Comparison of ENCODE assay signal across 9 mouse cellular contexts in the genomic region with DNA sequence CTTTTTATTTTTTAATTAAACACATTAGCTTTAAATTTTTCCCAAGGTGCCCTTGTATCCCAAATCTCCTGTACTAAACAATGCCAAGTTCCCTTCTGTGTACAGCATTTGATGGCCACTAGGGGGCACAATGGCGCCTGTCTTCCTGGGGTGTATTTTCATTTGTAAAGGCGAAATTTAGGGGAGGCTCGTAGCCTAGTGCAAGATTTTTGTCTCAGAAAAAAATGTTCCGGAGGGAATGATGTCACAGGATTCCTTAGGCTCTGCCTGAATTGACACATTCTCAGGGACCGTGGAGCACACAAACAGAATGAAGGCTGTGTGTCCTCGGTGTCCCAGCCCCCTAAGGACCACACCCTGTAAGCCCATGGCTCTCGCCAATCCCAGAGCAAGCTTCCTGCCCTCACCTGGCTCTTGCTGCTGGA.
DNase-seq lines count a peak whose midpoint lies in the region; ATAC-seq and TF ChIP-seq lines count a peak whose summit lies in the region.
"Had no signal": no experiment of that assay in that cellular context is flagged by ENCODE, and none has a peak within 500 bp of the region (broad histone marks: within the 10 kb centered on the region; RNA-seq: fewer than 3 reads in every experiment).

No protein-coding gene starts in this region.

- H3ac ChIP-seq in C2C12 (ENCODE audit: control insufficient read depth, insufficient read length, low read depth): no peak overlapping the region

- intact Hi-C loops in heart, adult 2 months (cut with DNase I): loop anchor here (5.0 kb wide), 1 partner anchor 122 kb away; a partner anchor contains a TSS

- no peak overlapping the region for H3K9ac ChIP-seq in heart, adult 2 months (ENCODE audit: low read depth, low read length)
- no peak overlapping the region for H3K9ac ChIP-seq in midbrain, embryonic 15.5 days
- no peak overlapping the region for H3K9ac ChIP-seq in stomach, embryonic 14.5 days (replicated peaks; ENCODE audit: low read depth, low read length)

- no peak overlapping the region for H3K27ac ChIP-seq in embryonic facial prominence, embryonic 10.5 days (replicated peaks)
- peak overlapping the region; percentile 11; the same call in 1 of the 2 replicates for H3K27ac ChIP-seq in heart, adult 2 months
- no peak overlapping the region for H3K27ac ChIP-seq in kidney, adult 2 months (ENCODE audit: insufficient read depth, low read depth, low read length)
- H3K27ac ChIP-seq in limb, embryonic 10.5 days: 0 out of 2 replicates have a peak overlapping the region, but pooled peaks have one; percentile 61
- no peak overlapping the region for H3K27ac ChIP-seq in midbrain, embryonic 15.5 days
- H3K27ac ChIP-seq in stomach, embryonic 14.5 days (ENCODE audit: low read length): no peak overlapping the region
- H3K27ac ChIP-seq: macrophage had no signal

- 0 out of 2 replicates have a peak overlapping the region, but pooled peaks have one; percentile 4 for H3K4me2 ChIP-seq in midbrain, embryonic 15.5 days
- H3K4me2 ChIP-seq in stomach, embryonic 14.5 days (replicated peaks; ENCODE audit: low read depth, low read length): no peak overlapping the region

- no peaks in the 10 kb centered on the region for H3K9me3 ChIP-seq in embryonic facial prominence, embryonic 10.5 days
- no peaks in the 10 kb centered on the region for H3K9me3 ChIP-seq in limb, embryonic 10.5 days (replicated peaks)
- no peaks in the 10 kb centered on the region for H3K9me3 ChIP-seq in midbrain, embryonic 15.5 days
- no peaks in the 10 kb centered on the region for H3K9me3 ChIP-seq in stomach, embryonic 14.5 days (ENCODE audit: control insufficient read depth, low read depth, low read length)

- H3K79me3 ChIP-seq in C2C12 (ENCODE audit: low read depth): no peaks in the 10 kb centered on the region

- no peaks in the 10 kb centered on the region for H3K27me3 ChIP-seq in C2C12 (ENCODE audit: control insufficient read depth, insufficient read depth, insufficient read length)
- H3K27me3 ChIP-seq in embryonic facial prominence, embryonic 10.5 days (replicated peaks; ENCODE audit: low read depth, poor library complexity, severe bottlenecking): no peaks in the 10 kb centered on the region
- H3K27me3 ChIP-seq in heart, adult 2 months (ENCODE audit: control insufficient read depth, insufficient read depth, low read length): no peaks in the 10 kb centered on the region
- no peaks in the 10 kb centered on the region for H3K27me3 ChIP-seq in kidney, adult 2 months (replicated peaks; ENCODE audit: control insufficient read depth, insufficient read depth, low read length)
- H3K27me3 ChIP-seq in limb, embryonic 10.5 days (ENCODE audit: low read depth, poor library complexity, severe bottlenecking): no peaks in the 10 kb centered on the region
- no peaks in the 10 kb centered on the region for H3K27me3 ChIP-seq in midbrain, embryonic 15.5 days (replicated peaks)
- no peaks in the 10 kb centered on the region for H3K27me3 ChIP-seq in stomach, embryonic 14.5 days (ENCODE audit: control insufficient read depth, insufficient read depth, low read length)

- H3K36me3 ChIP-seq in C2C12 (ENCODE audit: control insufficient read depth, insufficient read depth): no peaks in the 10 kb centered on the region
- peaks cover 18% of the 10 kb centered on the region for H3K36me3 ChIP-seq in embryonic facial prominence, embryonic 10.5 days (replicated peaks)
- H3K36me3 ChIP-seq in heart, adult 2 months (ENCODE audit: control insufficient read depth, insufficient read depth, low read length): 0 out of 2 replicates have a peak, but pooled peaks cover 2% of the 10 kb centered on the region
- no peaks in the 10 kb centered on the region for H3K36me3 ChIP-seq in kidney, adult 2 months (ENCODE audit: control insufficient read depth, insufficient read depth, low read length)
- H3K36me3 ChIP-seq in limb, embryonic 10.5 days: peaks cover 24% of the 10 kb centered on the region
- H3K36me3 ChIP-seq in midbrain, embryonic 15.5 days (replicated peaks): no peaks in the 10 kb centered on the region
- no peaks in the 10 kb centered on the region for H3K36me3 ChIP-seq in stomach, embryonic 14.5 days (ENCODE audit: control insufficient read depth, insufficient read depth, low read length)

- no peak for ATAC-seq in midbrain, embryonic 15.5 days (replicated peaks)
- peak; percentile 65; the same call in 1 of the 2 replicates for ATAC-seq in stomach, embryonic 14.5 days (ENCODE audit: insufficient number of reproducible peaks, insufficient read depth, low FRiP score, low read depth)

- TF ChIP-seq EP300 in heart, adult 2 months (IDR thresholded peaks at IDR 0.05; ENCODE audit: insufficient read depth, low read depth, low read length): 0 out of 2 replicates have a peak, but pooled peaks have one; percentile 38

- peaks cover 9% of the 10 kb centered on the region; the same call in 1 of the 2 replicates for H3K4me1 ChIP-seq in embryonic facial prominence, embryonic 10.5 days
- peaks cover 5% of the 10 kb centered on the region for H3K4me1 ChIP-seq in heart, adult 2 months (ENCODE audit: control insufficient read depth, insufficient read depth, low read length)
- no peaks in the 10 kb centered on the region for H3K4me1 ChIP-seq in kidney, adult 2 months (ENCODE audit: control insufficient read depth, insufficient read depth, low read length)
- peaks cover 30% of the 10 kb centered on the region for H3K4me1 ChIP-seq in limb, embryonic 10.5 days
- H3K4me1 ChIP-seq in midbrain, embryonic 15.5 days: no peaks in the 10 kb centered on the region
- 0 out of 2 replicates have a peak, but pooled peaks cover 7% of the 10 kb centered on the region for H3K4me1 ChIP-seq in stomach, embryonic 14.5 days (ENCODE audit: control insufficient read depth, insufficient read depth, low read length)

- no peaks in the 10 kb centered on the region for H3K79me2 ChIP-seq in C2C12 (ENCODE audit: control insufficient read depth, insufficient read depth)
- H3K79me2 ChIP-seq in heart, adult 2 months (replicated peaks; ENCODE audit: control insufficient read depth, insufficient read depth, low read length): no peaks in the 10 kb centered on the region

- no peak overlapping the region for H3K4me3 ChIP-seq in C2C12 (ENCODE audit: insufficient read depth, poor library complexity, severe bottlenecking)
- H3K4me3 ChIP-seq in embryonic facial prominence, embryonic 10.5 days: no peak overlapping the region
- no peak overlapping the region for H3K4me3 ChIP-seq in heart, adult 2 months
- no peak overlapping the region for H3K4me3 ChIP-seq in kidney, adult 2 months (ENCODE audit: insufficient read depth, low read depth, low read length)
- no peak overlapping the region for H3K4me3 ChIP-seq in limb, embryonic 10.5 days
- H3K4me3 ChIP-seq in midbrain, embryonic 15.5 days: no peak overlapping the region
- no peak overlapping the region for H3K4me3 ChIP-seq in stomach, embryonic 14.5 days (ENCODE audit: low read depth, low read length)

- TF ChIP-seq CTCF in C2C12 (IDR thresholded peaks at IDR 0.05; ENCODE audit: control insufficient read depth, insufficient read depth, insufficient read length): peak; percentile 66
- TF ChIP-seq CTCF in heart, adult 2 months (IDR thresholded peaks at IDR 0.05): peak; percentile 97
- peak; percentile 79 for TF ChIP-seq CTCF in kidney, adult 2 months (conservative IDR thresholded peaks at IDR 0.05; ENCODE audit: insufficient read depth, insufficient read length, low read depth, low read length)

- 49% methylated on average over 7 of the region's 7 CpGs for WGBS in embryonic facial prominence, embryonic 10.5 days
- 9% methylated on average over 7 of the region's 7 CpGs for WGBS in heart, adult 2 months
- 19% methylated on average over 7 of the region's 7 CpGs for WGBS in kidney, adult 2 months
- WGBS in limb, embryonic 10.5 days: 56% methylated on average over 7 of the region's 7 CpGs
- 33% methylated on average over 7 of the region's 7 CpGs for WGBS in midbrain, embryonic 15.5 days
- WGBS in stomach, embryonic 14.5 days: 27% methylated on average over 7 of the region's 7 CpGs

- no peak for TF ChIP-seq POLR2A in heart, adult 2 months (IDR thresholded peaks at IDR 0.05; ENCODE audit: insufficient read depth, low read depth, low read length)
- TF ChIP-seq POLR2A in kidney, adult 2 months (IDR thresholded peaks at IDR 0.05; ENCODE audit: low read depth, low read length): no peak

- DNase-seq in adrenal gland, postnatal 14 days: peak; percentile 79
- peak; percentile 68 for DNase-seq in embryonic facial prominence, embryonic 10.5 days (ENCODE audit: low spot score)
- peak; percentile 70 to 74 for DNase-seq in heart, adult 2 months
- DNase-seq in kidney, adult 2 months: peak; percentile 75
- peak; percentile 73 for DNase-seq in limb, embryonic 10.5 days (ENCODE audit: low spot score)

TF ChIP-seq in C2C12, 6 proteins besides CTCF, POLR2A, EP300 and RAD21:
- TF ChIP-seq FOSL1 (IDR thresholded peaks at IDR 0.05; ENCODE audit: insufficient read depth, low read length, poor library complexity, severe bottlenecking) (no peak), MAX (IDR thresholded peaks at IDR 0.05) (no peak), MYOG (IDR thresholded peaks at IDR 0.05; ENCODE audit: control insufficient read depth, extremely low read depth, insufficient read length) (no peak), MYOD1 (IDR thresholded peaks at IDR 0.05; ENCODE audit: control insufficient read depth, insufficient read length, low read depth) (no peak), USF1 (IDR thresholded peaks at IDR 0.05; ENCODE audit: low read depth) (no peak), CEBPB (IDR thresholded peaks at IDR 0.05; ENCODE audit: low read depth) (no peak)

Comparison
In these comparisons a context has a peak if more than half of its experiments do, and no peak if none do; other contexts are left out.
1. H3K27ac ChIP-seq: peak in heart, adult 2 months (single experiment) and limb, embryonic 10.5 days (single experiment); none in embryonic facial prominence, embryonic 10.5 days (single experiment), kidney, adult 2 months (single experiment), midbrain, embryonic 15.5 days (single experiment) and stomach, embryonic 14.5 days (single experiment).
2. Peak in every context shown above with its lines, with median percentiles within 50 percentile points of each other: CTCF ChIP-seq and DNase-seq.